Mouse (Mus musculus): ENCODE results near the gene Nedd8. TPM values are rescaled to one million over a fixed set of nuclear protein-coding genes. Genes with fewer than 3 reads are reported as not detected.

Gene Nedd8
- polyA plus RNA-seq, 1 experiment from 2014 or later: 231 TPM

GRCm38 (mm10) chr14:55714893-55715292 is 43.0 kb upstream of the Nedd8 start:
- H3K27ac ChIP-seq (ENCODE audit: low read depth): no peak overlapping the region
- 0 out of 2 replicates have a peak, but pooled peaks cover 3% of the 10 kb centered on the region for H3K27me3 ChIP-seq (ENCODE audit: insufficient read depth, low read length)
- no peak overlapping the region for H3K4me2 ChIP-seq (ENCODE audit: low read depth, low read length)
- no peak overlapping the region for H3K9ac ChIP-seq (replicated peaks)
- H3K4me1 ChIP-seq (ENCODE audit: insufficient read depth): peaks cover 28% of the 10 kb centered on the region
- TF ChIP-seq EP300 (IDR thresholded peaks at IDR 0.05; ENCODE audit: low read depth) (no peak), CTCF (IDR thresholded peaks at IDR 0.05; ENCODE audit: low read depth) (no peak)
- no peak for DNase-seq
- peak; percentile 58 for ATAC-seq
- 27% methylated on average over 6 of the region's 6 CpGs for WGBS (ENCODE audit: insufficient replicate concordance)
- H3K4me3 ChIP-seq (ENCODE audit: low read depth, low read length): no peak overlapping the region
- H3K36me3 ChIP-seq (replicated peaks; ENCODE audit: insufficient read depth, low read length): peaks cover 15% of the 10 kb centered on the region
- H3K9me3 ChIP-seq (ENCODE audit: low read length): no peaks in the 10 kb centered on the region

DNA sequence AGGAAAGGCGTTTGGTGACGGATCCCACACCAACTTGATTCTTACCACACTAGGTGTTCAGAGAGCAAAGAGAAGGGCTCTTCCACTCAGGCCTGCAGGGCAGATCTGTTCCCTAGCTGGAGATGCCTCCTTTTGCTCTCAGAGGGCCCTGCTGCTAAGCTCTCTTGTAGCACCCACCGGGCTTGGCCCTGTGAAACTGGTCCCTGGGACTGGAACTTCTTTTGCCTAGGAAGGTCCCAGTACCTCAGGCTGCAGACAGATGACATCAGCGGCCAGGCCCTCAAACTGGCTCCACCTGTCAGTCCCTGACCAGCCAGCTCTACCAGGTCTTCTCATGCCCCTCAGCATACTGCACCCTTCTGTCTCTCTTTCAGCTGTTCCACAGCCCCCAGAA is 41.8 kb upstream of the Nedd8 start, which contains the start of gene Tgm1:
Gene Tgm1 (minus strand): TSS at position 198 of the 394 bp plus-strand sequence.
- H3K4me2 ChIP-seq (ENCODE audit: low read depth, low read length): peak within 1 kb of the TSS; percentile 73
- peaks cover 13% of the 10 kb centered on the region for H3K36me3 ChIP-seq (replicated peaks; ENCODE audit: insufficient read depth, low read length)
- WGBS (ENCODE audit: insufficient replicate concordance): 23% methylated on average over 4 of the region's 4 CpGs
- H3K27ac ChIP-seq (ENCODE audit: low read depth): peak within 1 kb of the TSS; percentile 57
- H3K4me1 ChIP-seq (ENCODE audit: insufficient read depth): peaks cover 28% of the 10 kb centered on the region
- peak; percentile 10 for ATAC-seq
- peak within 1 kb of the TSS; percentile 47 for H3K4me3 ChIP-seq (ENCODE audit: low read depth, low read length)
- no peaks in the 10 kb centered on the region for H3K9me3 ChIP-seq (ENCODE audit: low read length)
- DNase-seq: no peak
- 0 out of 2 replicates have a peak, but pooled peaks cover 3% of the 10 kb centered on the region for H3K27me3 ChIP-seq (ENCODE audit: insufficient read depth, low read length)
- peak within 1 kb of the TSS; percentile 50 for H3K9ac ChIP-seq (replicated peaks)
- no peak for TF ChIP-seq CTCF (IDR thresholded peaks at IDR 0.05; ENCODE audit: low read depth)
- TF ChIP-seq EP300 (IDR thresholded peaks at IDR 0.05; ENCODE audit: low read depth): no peak

GRCm38 (mm10) chr14:55713007-55713728 is 41.2 kb upstream of the Nedd8 start:
- ATAC-seq (peak; percentile 47), DNase-seq (peak; percentile 70)
- peak overlapping the region; percentile 50 for H3K9ac ChIP-seq (replicated peaks)
- H3K36me3 ChIP-seq (replicated peaks; ENCODE audit: insufficient read depth, low read length): peaks cover 10% of the 10 kb centered on the region
- 12% methylated on average over 25 of the region's 25 CpGs for WGBS (ENCODE audit: insufficient replicate concordance)
- 0 out of 2 replicates have a peak, but pooled peaks cover 3% of the 10 kb centered on the region for H3K27me3 ChIP-seq (ENCODE audit: insufficient read depth, low read length)
- H3K4me1 ChIP-seq (ENCODE audit: insufficient read depth): peaks cover 28% of the 10 kb centered on the region
- H3K4me2 ChIP-seq (ENCODE audit: low read depth, low read length): peak overlapping the region; percentile 73
- H3K27ac ChIP-seq (ENCODE audit: low read depth): peak overlapping the region; percentile 57
- no peaks in the 10 kb centered on the region for H3K9me3 ChIP-seq (ENCODE audit: low read length)
- no peak for TF ChIP-seq EP300 (IDR thresholded peaks at IDR 0.05; ENCODE audit: low read depth)
- TF ChIP-seq CTCF (IDR thresholded peaks at IDR 0.05; ENCODE audit: low read depth): no peak
- H3K4me3 ChIP-seq (ENCODE audit: low read depth, low read length): peak overlapping the region; percentile 47

- Histone ChIP-seq H3K4me1 (ENCODE audit: insufficient read depth) (peaks cover 28% of the 10 kb centered on the region), H3K27ac (ENCODE audit: low read depth) (no peak overlapping the region), H3K36me3 (replicated peaks; ENCODE audit: insufficient read depth, low read length) (no peaks in the 10 kb centered on the region; the same call in 1 of the 2 replicates), H3K4me3 (ENCODE audit: low read depth, low read length) (no peak overlapping the region), H3K27me3 (ENCODE audit: insufficient read depth, low read length) (0 out of 2 replicates have a peak, but pooled peaks cover 3% of the 10 kb centered on the region), H3K9me3 (ENCODE audit: low read length) (no peaks in the 10 kb centered on the region), H3K9ac (replicated peaks) (no peak overlapping the region), H3K4me2 (ENCODE audit: low read depth, low read length) (no peak overlapping the region)
- WGBS (ENCODE audit: insufficient replicate concordance): 79% methylated on average over 7 of the region's 7 CpGs
- ATAC-seq: no peak
- peak; percentile 28; the same call in 1 of the 2 replicates for TF ChIP-seq CTCF (IDR thresholded peaks at IDR 0.05; ENCODE audit: low read depth)
- TF ChIP-seq EP300 (IDR thresholded peaks at IDR 0.05; ENCODE audit: low read depth): no peak
- no peak for DNase-seq
Observed at GRCm38 (mm10) chr14:55711786-55712185, 39.9 kb upstream of the Nedd8 start.

GRCm38 (mm10) chr14:55709509-55709908 is 37.6 kb upstream of the Nedd8 start:
- TF ChIP-seq CTCF (IDR thresholded peaks at IDR 0.05; ENCODE audit: low read depth) (no peak), EP300 (IDR thresholded peaks at IDR 0.05; ENCODE audit: low read depth) (no peak)
- Histone ChIP-seq H3K4me1 (ENCODE audit: insufficient read depth) (peaks cover 30% of the 10 kb centered on the region), H3K9me3 (ENCODE audit: low read length) (no peaks in the 10 kb centered on the region), H3K4me3 (ENCODE audit: low read depth, low read length) (no peak overlapping the region), H3K36me3 (replicated peaks; ENCODE audit: insufficient read depth, low read length) (no peaks in the 10 kb centered on the region), H3K27ac (ENCODE audit: low read depth) (no peak overlapping the region), H3K4me2 (ENCODE audit: low read depth, low read length) (no peak overlapping the region), H3K9ac (replicated peaks) (no peak overlapping the region), H3K27me3 (ENCODE audit: insufficient read depth, low read length) (0 out of 2 replicates have a peak, but pooled peaks cover 3% of the 10 kb centered on the region)
- no peak for ATAC-seq
- DNase-seq: no peak
- WGBS (ENCODE audit: insufficient replicate concordance): 86% methylated on average over 4 of the region's 4 CpGs

GRCm38 (mm10) chr14:55707397-55707796 is 35.5 kb upstream of the Nedd8 start:
- no peak overlapping the region for H3K4me2 ChIP-seq (ENCODE audit: low read depth, low read length)
- H3K4me1 ChIP-seq (ENCODE audit: insufficient read depth): peaks cover 13% of the 10 kb centered on the region
- no peak overlapping the region for H3K27ac ChIP-seq (ENCODE audit: low read depth)
- DNase-seq (no peak), ATAC-seq (no peak)
- no peaks in the 10 kb centered on the region for H3K27me3 ChIP-seq (ENCODE audit: insufficient read depth, low read length)
- TF ChIP-seq CTCF (IDR thresholded peaks at IDR 0.05; ENCODE audit: low read depth): no peak
- TF ChIP-seq EP300 (IDR thresholded peaks at IDR 0.05; ENCODE audit: low read depth): no peak
- no peak overlapping the region for H3K9ac ChIP-seq (replicated peaks)
- H3K4me3 ChIP-seq (ENCODE audit: low read depth, low read length): no peak overlapping the region
- no peaks in the 10 kb centered on the region for H3K9me3 ChIP-seq (ENCODE audit: low read length)
- 44% methylated on average over 5 of the region's 5 CpGs for WGBS (ENCODE audit: insufficient replicate concordance)
- H3K36me3 ChIP-seq (replicated peaks; ENCODE audit: insufficient read depth, low read length): peaks cover 6% of the 10 kb centered on the region; the same call in 1 of the 2 replicates

Measured in liver, postnatal 0 days (tissue).